Mouse (Mus musculus) ES-E14 (cell line): ENCODE data around the gene Drosha. TPM values are rescaled to one million over a fixed set of nuclear protein-coding genes. Genes with fewer than 3 reads are reported as not detected.
"Not testable (repeated sequence)": the region's sequence is repeated elsewhere in the genome, so short reads cannot be mapped to it uniquely, and the experiment has no call there.

Source experiments
- DNase-seq: peaks from one replicate; pipeline ENCODE4 v3.0.0-alpha.2; 2013; ENCODE audit warnings: low read depth, low spot score
- H3K27ac ChIP-seq: 2 replicates; pipeline ENCODE4 v1.5.1; 2012; ENCODE audit warnings: low read depth, mild to moderate bottlenecking, low read length, moderate library complexity, mixed read lengths; ENCODE audit not compliant: poor library complexity, insufficient read depth, severe bottlenecking
- H3K36me3 ChIP-seq: 2 replicates; pipeline ENCODE4 v1.6.1; 2012; ENCODE audit warnings: mild to moderate bottlenecking, low read length, moderate library complexity, mixed read lengths; ENCODE audit not compliant: control insufficient read depth, poor library complexity, insufficient read depth, severe bottlenecking
- H3K4me1 ChIP-seq, 2 experiments: fragments of 150-350 bp in 1 of 2; sonication (generic) in 1 of 2; 2 replicates each; pipeline ENCODE4 v1.6.1; 2012; ENCODE audit warnings: low read length in 2 of 2, mild to moderate bottlenecking in 1 of 2, mixed read lengths in 1 of 2; ENCODE audit not compliant: control insufficient read depth in 2 of 2, insufficient read depth in 2 of 2, poor library complexity in 1 of 2
- H3K4me3 ChIP-seq, 2 experiments: fragments of 150-350 bp in 1 of 2; sonication (generic) in 1 of 2; 2 replicates each; pipeline ENCODE4 v1.5.1; 2012; ENCODE audit warnings: low read length in 2 of 2, low read depth in 1 of 2, mild to moderate bottlenecking in 1 of 2, mixed read lengths in 1 of 2; ENCODE audit not compliant: insufficient read depth in 1 of 2, poor library complexity in 1 of 2, severe bottlenecking in 1 of 2
- H3K9ac ChIP-seq: 2 replicates; pipeline ENCODE4 v1.6.1; 2012; ENCODE audit warnings: low read depth, mild to moderate bottlenecking, low read length, mixed read lengths; ENCODE audit not compliant: poor library complexity, insufficient read depth, severe bottlenecking
- H3K9me3 ChIP-seq: fragments of 150-350 bp; sonication (generic); 2 replicates; pipeline ENCODE4 v1.6.1; 2012; ENCODE audit warnings: low read depth, mild to moderate bottlenecking, low read length; ENCODE audit not compliant: control insufficient read depth, insufficient read depth
- CHD2 ChIP-seq: IDR thresholded peaks from 2 replicates; pipeline ENCODE4 v1.6.1; 2014; ENCODE audit warnings: mild to moderate bottlenecking, low read depth, low read length, inconsistent platforms
- HCFC1 ChIP-seq: IDR thresholded peaks from 2 replicates; pipeline ENCODE4 v1.6.1; 2012; ENCODE audit warnings: low read length, inconsistent platforms, borderline replicate concordance; ENCODE audit not compliant: insufficient read depth
- MAFK ChIP-seq: IDR thresholded peaks from 2 replicates; pipeline ENCODE4 v1.6.1; 2014; ENCODE audit warnings: mild to moderate bottlenecking, low read depth, low read length, inconsistent platforms; ENCODE audit not compliant: insufficient read depth
- ZC3H11A ChIP-seq: IDR thresholded peaks from 2 replicates; pipeline ENCODE4 v1.6.1; 2012; ENCODE audit warnings: low read depth, mild to moderate bottlenecking, inconsistent platforms, low read length, borderline replicate concordance
- ZNF384 ChIP-seq: IDR thresholded peaks from 2 replicates; pipeline ENCODE4 v1.6.1; 2012; ENCODE audit warnings: low read depth, low read length, inconsistent platforms
- in situ Hi-C, 2 experiments: fragments of 600-800 bp; cut with MboI; formaldehyde crosslinking; loops; one replicate each; pipeline ENCODE4 v1.15.1; 2025; ENCODE audit warnings: low sequenced_read_pairs in 2 of 2, inconsistent platforms in 1 of 2; ENCODE audit not compliant: unreplicated experiment in 2 of 2
- total RNA-seq: library from RNA; depleted of rRNA; stranded (reverse); fragments of 300-350 nt; gene quantifications from 2 replicates; pipeline ENCODE4 v1.2.3, GENCODE M21; 2012

Gene Drosha
- total RNA-seq, 1 experiment: 48.2 TPM

- Histone ChIP-seq H3K36me3 (peaks cover 31% of the 10 kb centered on the region), H3K4me3 (no peak overlapping the region), H3K9me3 (no peaks in the 10 kb centered on the region), H3K9ac (no peak overlapping the region), H3K27ac (no peak overlapping the region), H3K4me1 (peaks cover 0 to 3% of the 10 kb centered on the region in 2 experiments; a peak in 2 of 4 replicates)
- DNase-seq: no peak
- TF ChIP-seq HCFC1 (no peak), ZNF384 (no peak), MAFK (no peak), ZC3H11A (no peak), CHD2 (no peak)
- in situ Hi-C loops: no loop called here
These were observed 86.5 kb downstream of the Drosha start for GRCm38 (mm10) chr15:12911082-12911481.

- Histone ChIP-seq H3K36me3 (peaks cover 43% of the 10 kb centered on the region), H3K4me1 (peaks cover 4 to 5% of the 10 kb centered on the region in 2 experiments; a peak in 2 of 4 replicates)
- peak; percentile 17 for DNase-seq
These were observed 91.8 kb downstream of the Drosha start for GRCm38 (mm10) chr15:12916314-12916815.

GRCm38 (mm10) chr15:12919326-12919966 lies 94.8 kb downstream of the Drosha start:
- H3K9ac ChIP-seq, H3K9me3 ChIP-seq, H3K4me1 ChIP-seq, H3K27ac ChIP-seq, in situ Hi-C loops, DNase-seq, H3K4me3 ChIP-seq: not testable (repeated sequence)
- peaks cover 43% of the 10 kb centered on the region for H3K36me3 ChIP-seq

More at GRCm38 (mm10) chr15:12916314-12916815, 91.8 kb downstream of the Drosha start:
- TF ChIP-seq ZNF384 (no peak), CHD2 (no peak), HCFC1 (no peak), ZC3H11A (no peak), MAFK (no peak)
- Histone ChIP-seq H3K27ac (no peak overlapping the region), H3K9ac (no peak overlapping the region), H3K9me3 (no peaks in the 10 kb centered on the region), H3K4me3 (no peak overlapping the region)
- in situ Hi-C loops: no loop called here

DNA sequence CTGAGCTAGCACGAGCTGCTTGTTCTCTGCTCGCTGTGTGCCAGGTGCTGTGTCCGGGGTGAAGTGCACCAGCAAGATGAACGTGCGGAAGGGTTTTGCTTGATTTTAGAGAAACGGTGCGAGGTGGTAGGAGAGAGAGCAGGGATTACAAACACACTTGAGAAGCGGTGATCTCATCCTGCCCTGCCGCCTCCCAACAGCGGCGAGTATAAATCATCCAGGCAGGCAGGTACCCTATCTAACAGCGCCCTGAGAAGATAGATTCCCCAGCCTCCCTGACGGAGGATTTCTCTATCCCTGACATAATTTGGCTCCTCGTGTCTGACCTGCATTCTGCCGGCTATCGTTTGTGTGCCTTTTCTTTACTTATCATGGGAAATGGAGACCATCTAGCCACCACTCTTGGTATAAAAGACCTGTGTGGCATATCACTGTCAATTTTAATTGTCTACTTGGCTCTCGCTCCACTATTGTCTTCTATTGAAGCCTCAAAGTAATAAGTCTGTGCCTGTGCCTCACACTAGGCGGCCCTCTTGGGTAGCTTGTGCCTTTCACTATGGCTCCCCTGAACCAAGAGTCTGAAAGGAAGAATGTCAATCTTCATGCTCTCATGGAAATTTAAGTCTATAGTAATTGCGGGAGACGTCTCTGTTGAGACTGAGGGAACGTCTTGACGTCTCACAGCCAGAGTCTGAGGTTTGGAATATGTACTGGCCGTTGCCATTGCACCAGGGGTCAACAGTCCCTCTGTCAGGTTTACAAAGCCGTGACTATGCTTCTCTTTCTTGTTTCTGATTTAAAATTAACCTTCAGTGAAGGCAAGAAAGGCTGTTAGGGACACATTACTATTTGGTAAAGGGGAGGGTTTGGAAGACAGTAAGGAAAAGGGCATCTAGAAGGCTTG lies 95.6 kb downstream of the Drosha start:
- peaks cover 4% of the 10 kb centered on the region in 2 experiments; a peak in 2 of 4 replicates for H3K4me1 ChIP-seq
- H3K9ac ChIP-seq: peak overlapping the region; percentile 20; the same call in 1 of the 2 replicates
- no peak for DNase-seq
- in situ Hi-C loops: no loop called here
- TF ChIP-seq MAFK (no peak), ZC3H11A (no peak), HCFC1 (no peak), CHD2 (no peak), ZNF384 (no peak)
- peaks cover 47% of the 10 kb centered on the region for H3K36me3 ChIP-seq
- no peak overlapping the region for H3K4me3 ChIP-seq
- H3K27ac ChIP-seq: no peak overlapping the region; the same call in 1 of the 2 replicates
- H3K9me3 ChIP-seq: no peaks in the 10 kb centered on the region
